Mouse (Mus musculus): ENCODE data around the gene Olfr839-ps1.

The Olfr839-ps1 gene

GRCm38 (mm10) chr9:19177212-19177611 is at the start of gene Olfr839-ps1:
Gene Olfr839-ps1 (minus strand): TSS chr9:19177312.
- DNase-seq (ENCODE audit: low spot score in 2 of 2), result no peak

GRCm38 (mm10) chr9:19136017-19136416 is 41.1 kb downstream of the Olfr839-ps1 start, which contains the start of gene Olfr837:
Gene Olfr837 (plus strand): TSS chr9:19136317.
- no peak for DNase-seq (ENCODE audit: low spot score in 2 of 2)

GRCm38 (mm10) chr9:19120082-19120481 is 57.0 kb downstream of the Olfr839-ps1 start, which contains the start of gene Olfr836:
Gene Olfr836 (plus strand): TSS chr9:19120382.
- no peak for DNase-seq (ENCODE audit: low spot score in 2 of 2)
